Mouse (Mus musculus) cortical plate, adult 2 months (tissue): ENCODE measurements around the gene Chmp3. TPM values are rescaled to one million over a fixed set of nuclear protein-coding genes. Genes with fewer than 3 reads are reported as not detected.

Source experiments
- H3K27ac ChIP-seq: fragments of 200-500 bp; 2 replicates; pipeline ENCODE4 v1.5.1; 2012; ENCODE audit warnings: low read length, control low read depth, inconsistent platforms; ENCODE audit not compliant: insufficient read depth
- H3K4me1 ChIP-seq: fragments of 200-500 bp; 2 replicates; pipeline ENCODE4 v1.6.1; 2011; ENCODE audit warnings: low read length; ENCODE audit not compliant: control insufficient read depth, insufficient read depth
- H3K4me3 ChIP-seq: fragments of 200-500 bp; 2 replicates; pipeline ENCODE4 v1.5.1; 2011; ENCODE audit warnings: mild to moderate bottlenecking, low read length, control low read depth; ENCODE audit not compliant: insufficient read depth
- CTCF ChIP-seq: fragments of 200-500 bp; IDR thresholded peaks from 2 replicates; pipeline ENCODE4 v1.5.1; 2011; ENCODE audit warnings: mild to moderate bottlenecking, control low read depth, low read length; ENCODE audit not compliant: insufficient read depth; ENCODE audit errors: extremely low read depth
- POLR2A ChIP-seq: fragments of 200-500 bp; IDR thresholded peaks from 2 replicates; pipeline ENCODE4 v1.6.1; 2011; ENCODE audit warnings: mild to moderate bottlenecking, low read length, control low read depth; ENCODE audit not compliant: insufficient read depth; ENCODE audit errors: extremely low read depth
- polyA plus RNA-seq: library from polyadenylated mRNA; depleted of rRNA; stranded (reverse); fragments of >200 nt; gene quantifications from 2 replicates; pipeline ENCODE4 v1.2.3, GENCODE M21; 2012

Gene Chmp3
- polyA plus RNA-seq, 1 experiment = 110 TPM

- no peak overlapping the region for H3K4me3 ChIP-seq
- TF ChIP-seq POLR2A (no peak), CTCF (no peak)
- no peak overlapping the region for H3K27ac ChIP-seq
- no peaks in the 10 kb centered on the region; the same call in 1 of the 2 replicates for H3K4me1 ChIP-seq
Measured at GRCm38 (mm10) chr6:71527056-71527455, 16.5 kb upstream of the Chmp3 start.

- no peak for TF ChIP-seq POLR2A
- TF ChIP-seq CTCF = no peak
- no peak overlapping the region for H3K4me3 ChIP-seq
- no peak overlapping the region for H3K27ac ChIP-seq
- H3K4me1 ChIP-seq = no peaks in the 10 kb centered on the region; the same call in 1 of the 2 replicates
Measured at GRCm38 (mm10) chr6:71527826-71528225, 15.8 kb upstream of the Chmp3 start.

- no peak for TF ChIP-seq POLR2A
- TF ChIP-seq CTCF = no peak
- Histone ChIP-seq H3K27ac (no peak overlapping the region), H3K4me3 (no peak overlapping the region), H3K4me1 (no peaks in the 10 kb centered on the region; the same call in 1 of the 2 replicates)
Measured at GRCm38 (mm10) chr6:71530176-71530575, 13.4 kb upstream of the Chmp3 start.

GRCm38 (mm10) chr6:71537286-71537685 lies 6.3 kb upstream of the Chmp3 start:
- TF ChIP-seq CTCF (no peak), POLR2A (no peak)
- H3K27ac ChIP-seq = peak overlapping the region; percentile 56
- H3K4me1 ChIP-seq = no peaks in the 10 kb centered on the region
- H3K4me3 ChIP-seq = no peak overlapping the region

- no peak overlapping the region for H3K27ac ChIP-seq
- H3K4me1 ChIP-seq = no peaks in the 10 kb centered on the region
- no peak overlapping the region for H3K4me3 ChIP-seq
- TF ChIP-seq POLR2A (no peak), CTCF (no peak)
Measured at GRCm38 (mm10) chr6:71555507-71555951, 11.9 kb downstream of the Chmp3 start.

- Histone ChIP-seq H3K4me3 (no peak overlapping the region), H3K27ac (no peak overlapping the region), H3K4me1 (no peaks in the 10 kb centered on the region)
- TF ChIP-seq POLR2A (no peak), CTCF (no peak)
Measured at GRCm38 (mm10) chr6:71556826-71557225, 13.2 kb downstream of the Chmp3 start.

GRCm38 (mm10) chr6:71568616-71569015 lies 25.0 kb downstream of the Chmp3 start:
- no peak for TF ChIP-seq POLR2A
- TF ChIP-seq CTCF = no peak
- Histone ChIP-seq H3K4me3 (no peak overlapping the region), H3K27ac (peak overlapping the region; percentile 42; the same call in 1 of the 2 replicates)

GRCm38 (mm10) chr6:71569025-71569424 lies 25.4 kb downstream of the Chmp3 start:
- TF ChIP-seq POLR2A = no peak
- no peak for TF ChIP-seq CTCF
- peaks cover 5% of the 10 kb centered on the region; the same call in 1 of the 2 replicates for H3K4me1 ChIP-seq
- H3K4me3 ChIP-seq = no peak overlapping the region
- H3K27ac ChIP-seq = no peak overlapping the region

More at GRCm38 (mm10) chr6:71568616-71569015, 25.0 kb downstream of the Chmp3 start:
- peaks cover 5% of the 10 kb centered on the region; the same call in 1 of the 2 replicates for H3K4me1 ChIP-seq

- Histone ChIP-seq H3K4me1 (no peaks in the 10 kb centered on the region), H3K27ac (no peak overlapping the region), H3K4me3 (no peak overlapping the region)
- TF ChIP-seq POLR2A (no peak), CTCF (no peak)
Measured at GRCm38 (mm10) chr6:71575359-71575758, 31.8 kb downstream of the Chmp3 start.

- Histone ChIP-seq H3K4me3 (no peak overlapping the region), H3K4me1 (peaks cover 3% of the 10 kb centered on the region; the same call in 1 of the 2 replicates), H3K27ac (no peak overlapping the region)
- TF ChIP-seq CTCF = no peak
- TF ChIP-seq POLR2A = no peak
Measured at GRCm38 (mm10) chr6:71579478-71579877, 35.9 kb downstream of the Chmp3 start.
